Mouse (Mus musculus) embryonic facial prominence, embryonic 12.5 days (tissue): ENCODE measurements at regions not wholly inside any gene's neighbourhood (a gene's known extent, or its start where the extent isn't known, plus 50 kb on each side); places are given as distances from the start of the nearest gene placed in this dataset.

ENCODE experiments used
- ATAC-seq: fragments of 200-750 bp; cut with Nextera tagmentation; 2 replicates; pipeline ENCODE4 v1.8.0; 2017; ENCODE audit not compliant: insufficient number of reproducible peaks, insufficient read depth, low FRiP score, low TSS enrichment
- H3K27ac ChIP-seq: fragments of 300-500 bp; sonication (generic); 2 replicates; pipeline ENCODE4 v1.5.1; 2016; ENCODE audit warnings: mild to moderate bottlenecking
- H3K27me3 ChIP-seq: fragments of 300-500 bp; sonication (generic); 2 replicates; pipeline ENCODE4 v1.6.1; 2016; ENCODE audit warnings: mild to moderate bottlenecking, moderate library complexity
- H3K36me3 ChIP-seq: fragments of 300-500 bp; sonication (generic); 2 replicates; pipeline ENCODE4 v1.6.1; 2016; ENCODE audit warnings: mild to moderate bottlenecking
- H3K4me1 ChIP-seq: fragments of 300-500 bp; sonication (generic); 2 replicates; pipeline ENCODE4 v1.6.1; 2016
- H3K4me2 ChIP-seq: fragments of 300-500 bp; sonication (generic); replicated peaks from 2 replicates; pipeline ENCODE4 v1.6.1; 2016; ENCODE audit warnings: mild to moderate bottlenecking, moderate library complexity
- H3K4me3 ChIP-seq: fragments of 300-500 bp; sonication (generic); 2 replicates; pipeline ENCODE4 v1.5.1; 2016; ENCODE audit warnings: mild to moderate bottlenecking
- H3K9ac ChIP-seq: fragments of 300-500 bp; sonication (generic); 2 replicates; pipeline ENCODE4 v1.6.1; 2016; ENCODE audit warnings: mild to moderate bottlenecking, moderate library complexity
- H3K9me3 ChIP-seq: fragments of 300-500 bp; sonication (generic); 2 replicates; pipeline ENCODE4 v1.6.1; 2016; ENCODE audit warnings: mild to moderate bottlenecking, moderate library complexity
- WGBS: fragments of 180-500 bp; shearing (Covaris S2); methylation state at CpG from one replicate; pipeline ENCODE4 v1.1.7; 2016; 5-methylcytosine and 5-hydroxymethylcytosine counted together

DNA sequence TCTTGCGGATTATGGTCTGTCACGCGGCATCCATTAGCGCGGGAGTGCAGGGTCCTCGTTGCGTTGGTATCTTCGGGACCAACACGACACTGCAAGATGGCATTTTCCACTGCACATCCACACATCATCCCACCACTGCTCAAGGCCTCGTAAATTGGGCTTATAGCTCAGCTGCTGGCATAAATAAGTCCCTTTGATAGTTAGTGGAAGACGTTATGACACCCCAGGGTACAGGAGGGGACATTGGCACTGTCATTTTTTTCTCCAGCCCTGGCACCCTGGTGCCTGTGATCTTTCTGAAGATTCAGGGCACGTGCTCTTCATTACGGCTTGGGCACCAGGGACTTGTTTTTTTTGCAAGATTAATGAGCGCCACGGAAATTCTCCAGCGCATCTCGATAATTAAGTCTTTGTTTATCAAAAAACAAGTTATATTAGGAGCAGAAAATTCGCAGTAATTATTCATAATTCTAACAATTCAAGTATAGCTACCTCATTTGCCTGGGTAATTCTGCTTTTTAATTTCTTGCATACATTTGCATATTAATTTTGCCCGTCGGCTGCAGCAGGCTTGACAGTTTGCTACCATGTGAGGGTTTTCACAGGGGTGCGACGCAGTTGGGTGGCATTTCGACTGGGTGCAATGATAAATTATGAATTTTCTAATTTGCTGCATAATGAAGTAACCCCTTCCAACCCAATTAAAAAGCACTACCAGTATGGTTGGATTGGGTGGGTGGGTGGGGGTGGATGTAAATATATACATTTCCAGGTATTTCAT is 119.1 kb downstream of the Vrk1 start:
- Histone ChIP-seq H3K36me3 (no peaks in the 10 kb centered on the region), H3K27ac (no peak overlapping the region), H3K27me3 (no peaks in the 10 kb centered on the region), H3K4me2 (no peak overlapping the region), H3K9me3 (no peaks in the 10 kb centered on the region), H3K4me3 (no peak overlapping the region), H3K4me1 (no peaks in the 10 kb centered on the region), H3K9ac (no peak overlapping the region)
- 91% methylated on average over 23 of the region's 23 CpGs for WGBS
- ATAC-seq: no peak

GRCm38 (mm10) chr12:106130071-106130676 is 120.1 kb downstream of the Vrk1 start:
- Histone ChIP-seq H3K27me3 (no peaks in the 10 kb centered on the region), H3K4me1 (no peaks in the 10 kb centered on the region), H3K9ac (no peak overlapping the region), H3K4me3 (no peak overlapping the region), H3K9me3 (no peaks in the 10 kb centered on the region), H3K27ac (no peak overlapping the region), H3K36me3 (no peaks in the 10 kb centered on the region), H3K4me2 (no peak overlapping the region)
- WGBS: 85% methylated on average over 11 of the region's 11 CpGs
- no peak for ATAC-seq

DNA sequence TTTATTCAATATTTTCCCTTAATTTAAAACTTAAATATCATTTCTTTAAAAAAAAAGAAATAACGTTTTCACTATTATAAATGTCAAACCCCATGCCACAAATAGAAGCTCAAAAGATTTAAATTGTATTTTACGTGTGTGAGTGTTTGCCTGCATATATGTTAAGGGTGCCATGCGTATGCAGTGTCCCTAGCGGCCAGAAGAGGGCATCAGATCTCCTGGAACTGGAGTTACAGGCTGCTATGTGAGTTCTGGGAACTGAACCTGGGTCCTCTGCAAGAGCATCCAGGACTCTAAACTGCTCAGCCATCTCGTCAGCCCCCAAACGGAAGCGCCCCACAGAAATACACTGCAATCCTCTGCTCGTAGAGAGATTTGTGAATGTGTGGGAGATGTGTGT is 122.7 kb downstream of the Vrk1 start:
- Histone ChIP-seq H3K4me3 (no peak overlapping the region), H3K27ac (no peak overlapping the region), H3K9me3 (no peaks in the 10 kb centered on the region), H3K36me3 (no peaks in the 10 kb centered on the region), H3K9ac (no peak overlapping the region), H3K4me1 (no peaks in the 10 kb centered on the region), H3K27me3 (no peaks in the 10 kb centered on the region), H3K4me2 (no peak overlapping the region)
- 93% methylated on average over 8 of the region's 8 CpGs for WGBS
- no peak for ATAC-seq

- Histone ChIP-seq H3K27me3 (no peaks in the 10 kb centered on the region), H3K4me2 (no peak overlapping the region), H3K4me3 (no peak overlapping the region), H3K9me3 (no peaks in the 10 kb centered on the region), H3K27ac (no peak overlapping the region), H3K9ac (no peak overlapping the region), H3K36me3 (no peaks in the 10 kb centered on the region), H3K4me1 (peaks cover 3% of the 10 kb centered on the region; the same call in 1 of the 2 replicates)
- ATAC-seq: no peak
- WGBS: 88% methylated on average over 15 of the region's 15 CpGs
Measured at GRCm38 (mm10) chr12:106138466-106138865, 128.4 kb downstream of the Vrk1 start.

DNA sequence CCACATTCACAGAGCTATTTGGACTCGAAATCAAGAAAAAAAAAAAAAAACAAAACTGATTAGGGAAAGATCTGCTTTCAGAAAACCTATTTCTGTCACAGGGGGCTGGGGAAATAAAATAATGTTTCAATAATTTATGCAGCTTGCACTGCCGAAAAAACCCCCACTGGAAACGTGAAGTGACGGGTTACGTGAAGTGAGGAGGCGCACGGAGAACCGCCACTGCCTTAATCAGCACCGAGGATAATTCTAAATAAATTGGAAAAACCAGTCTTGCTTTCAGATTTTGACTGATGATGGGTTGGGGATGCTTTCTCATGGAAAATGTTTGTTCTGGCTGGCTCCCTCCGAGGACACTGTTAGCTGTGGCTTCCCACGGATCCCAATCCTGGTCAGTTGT is 129.5 kb downstream of the Vrk1 start:
- no peaks in the 10 kb centered on the region for H3K36me3 ChIP-seq
- H3K9me3 ChIP-seq: no peaks in the 10 kb centered on the region
- no peak overlapping the region for H3K27ac ChIP-seq
- H3K4me2 ChIP-seq: no peak overlapping the region
- no peaks in the 10 kb centered on the region for H3K27me3 ChIP-seq
- no peak for ATAC-seq
- no peak overlapping the region for H3K9ac ChIP-seq
- WGBS: 85% methylated on average over 11 of the region's 11 CpGs
- peaks cover 3% of the 10 kb centered on the region; the same call in 1 of the 2 replicates for H3K4me1 ChIP-seq
- H3K4me3 ChIP-seq: no peak overlapping the region

DNA sequence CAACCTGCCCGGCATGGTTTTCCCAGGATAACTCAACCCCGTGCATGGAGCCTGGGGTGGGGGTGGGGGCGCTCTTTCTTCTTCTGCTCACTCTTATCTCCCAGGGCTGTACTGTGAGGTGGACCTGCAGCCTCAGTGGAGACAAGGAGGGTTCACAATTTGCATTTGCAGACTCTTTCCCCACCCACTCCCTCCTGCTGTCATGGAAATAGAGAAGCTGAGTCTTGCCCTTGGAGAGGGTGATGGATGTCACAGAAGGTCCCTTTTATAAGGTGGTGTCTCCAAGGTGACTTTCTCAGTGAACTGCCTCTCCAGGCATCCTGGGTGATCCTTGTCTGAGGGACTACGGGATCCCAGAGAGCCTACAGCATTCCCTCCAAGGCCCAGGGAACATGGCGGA is 129.9 kb downstream of the Vrk1 start:
- no peaks in the 10 kb centered on the region for H3K27me3 ChIP-seq
- no peaks in the 10 kb centered on the region for H3K36me3 ChIP-seq
- H3K4me3 ChIP-seq: no peak overlapping the region
- H3K4me2 ChIP-seq: no peak overlapping the region
- no peak overlapping the region for H3K27ac ChIP-seq
- H3K9ac ChIP-seq: no peak overlapping the region
- H3K9me3 ChIP-seq: no peaks in the 10 kb centered on the region
- no peak for ATAC-seq
- H3K4me1 ChIP-seq: peaks cover 3% of the 10 kb centered on the region; the same call in 1 of the 2 replicates
- WGBS: 74% methylated on average over 5 of the region's 5 CpGs

DNA sequence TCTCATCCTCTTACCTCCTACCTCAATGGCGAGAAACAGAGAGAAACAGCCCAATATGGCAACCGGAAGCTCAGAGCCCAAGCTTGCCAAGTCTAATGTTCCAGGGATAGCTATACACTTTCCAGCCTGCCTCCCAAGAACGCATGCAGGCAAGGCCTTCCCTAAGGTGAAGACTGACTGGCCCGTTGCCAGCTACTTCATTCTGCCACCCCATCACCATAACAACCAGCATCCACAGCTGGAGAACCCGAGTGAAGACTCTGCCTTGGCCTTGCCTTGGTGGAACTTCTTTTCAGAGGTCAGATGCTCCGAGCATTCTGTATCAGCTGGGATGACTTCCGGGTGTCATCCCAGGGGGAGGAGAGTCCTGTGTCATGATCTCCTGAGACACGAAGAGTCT is 130.6 kb downstream of the Vrk1 start:
- H3K4me2 ChIP-seq: no peak overlapping the region
- peaks cover 3% of the 10 kb centered on the region; the same call in 1 of the 2 replicates for H3K4me1 ChIP-seq
- ATAC-seq: no peak
- no peak overlapping the region for H3K27ac ChIP-seq
- H3K4me3 ChIP-seq: no peak overlapping the region
- no peak overlapping the region for H3K9ac ChIP-seq
- no peaks in the 10 kb centered on the region for H3K27me3 ChIP-seq
- no peaks in the 10 kb centered on the region for H3K36me3 ChIP-seq
- WGBS: 82% methylated on average over 8 of the region's 8 CpGs
- no peaks in the 10 kb centered on the region for H3K9me3 ChIP-seq

DNA sequence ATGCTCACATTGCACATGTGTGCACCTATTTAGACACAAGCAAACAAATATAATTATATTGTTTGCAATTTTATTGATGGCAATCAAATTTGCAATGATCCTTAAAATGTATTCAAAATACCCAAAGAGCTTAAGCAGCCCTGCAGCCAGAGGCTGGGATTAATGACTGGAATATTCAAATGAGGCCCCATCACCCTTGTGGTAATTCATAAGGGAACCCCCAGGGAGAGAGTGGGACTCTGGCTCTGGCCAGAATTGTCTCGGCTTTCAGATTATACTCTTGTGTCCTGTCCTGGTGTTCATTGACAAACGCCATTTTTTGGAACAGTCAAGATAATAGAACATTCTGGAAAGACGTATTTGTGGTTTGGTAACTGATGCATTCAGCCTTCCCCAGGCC is 133.5 kb downstream of the Vrk1 start:
- H3K9me3 ChIP-seq: no peaks in the 10 kb centered on the region
- H3K9ac ChIP-seq: no peak overlapping the region
- no peak overlapping the region for H3K4me3 ChIP-seq
- peaks cover 3% of the 10 kb centered on the region; the same call in 1 of the 2 replicates for H3K4me1 ChIP-seq
- H3K27me3 ChIP-seq: no peaks in the 10 kb centered on the region
- no peak for ATAC-seq
- H3K4me2 ChIP-seq: no peak overlapping the region
- no peaks in the 10 kb centered on the region for H3K36me3 ChIP-seq
- WGBS: 80% methylated on average over 3 of the region's 3 CpGs
- no peak overlapping the region for H3K27ac ChIP-seq

DNA sequence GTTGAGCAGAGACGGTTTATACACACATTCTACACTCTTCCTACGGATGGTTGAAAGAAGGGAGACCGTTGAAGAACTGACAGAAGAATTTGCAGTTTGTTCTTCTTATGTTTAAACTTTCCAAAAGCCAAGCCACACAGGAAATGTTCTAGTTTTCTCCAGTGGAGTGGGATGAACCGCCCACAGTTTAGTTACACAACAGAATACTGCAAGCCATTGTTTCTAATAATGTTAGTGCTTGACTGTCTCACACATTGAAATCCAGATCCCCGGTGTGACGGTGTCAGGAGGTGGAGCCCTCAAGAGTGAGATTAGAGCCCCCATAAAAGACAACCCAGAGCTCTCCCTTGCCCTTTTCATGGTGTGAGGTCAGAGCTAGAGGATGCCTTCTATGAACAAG is 146.8 kb downstream of the Vrk1 start:
- Histone ChIP-seq H3K4me3 (no peak overlapping the region), H3K4me2 (no peak overlapping the region), H3K9ac (no peak overlapping the region), H3K27ac (no peak overlapping the region), H3K36me3 (no peaks in the 10 kb centered on the region), H3K4me1 (no peaks in the 10 kb centered on the region), H3K9me3 (no peaks in the 10 kb centered on the region), H3K27me3 (no peaks in the 10 kb centered on the region)
- 80% methylated on average over 6 of the region's 6 CpGs for WGBS
- ATAC-seq: no peak

DNA sequence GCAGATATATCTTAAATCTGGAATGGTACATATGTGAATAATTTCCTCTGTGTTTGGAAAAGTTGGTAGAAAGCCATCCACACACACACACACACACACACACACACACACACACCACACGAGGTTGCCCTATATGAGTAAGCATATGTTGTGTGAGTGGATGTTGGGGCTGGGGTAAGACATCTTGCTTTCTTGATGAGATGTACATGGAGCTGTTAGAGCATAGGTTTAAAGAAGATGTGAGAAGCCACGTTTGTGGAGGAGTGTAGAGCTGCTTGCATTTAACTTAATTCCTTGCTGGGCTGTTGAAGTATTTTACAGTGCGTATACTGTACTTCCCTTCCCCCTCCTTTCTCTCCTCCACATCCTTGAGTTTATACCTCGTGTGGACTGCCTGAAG is 147.8 kb downstream of the Vrk1 start:
- Histone ChIP-seq H3K4me2 (no peak overlapping the region), H3K9me3 (no peaks in the 10 kb centered on the region), H3K27me3 (no peaks in the 10 kb centered on the region), H3K4me3 (no peak overlapping the region), H3K36me3 (no peaks in the 10 kb centered on the region), H3K4me1 (no peaks in the 10 kb centered on the region), H3K9ac (no peak overlapping the region), H3K27ac (no peak overlapping the region)
- WGBS: 58% methylated on average over 4 of the region's 4 CpGs
- no peak for ATAC-seq

- Histone ChIP-seq H3K27me3 (no peaks in the 10 kb centered on the region), H3K9me3 (no peaks in the 10 kb centered on the region), H3K4me3 (no peak overlapping the region), H3K4me1 (no peaks in the 10 kb centered on the region), H3K9ac (no peak overlapping the region), H3K36me3 (no peaks in the 10 kb centered on the region), H3K27ac (no peak overlapping the region), H3K4me2 (no peak overlapping the region)
- ATAC-seq: no peak
- 90% methylated on average over 14 of the region's 14 CpGs for WGBS
Measured at GRCm38 (mm10) chr12:106158620-106159019, 148.6 kb downstream of the Vrk1 start.

- 54% methylated on average over 5 of the region's 5 CpGs for WGBS
- peaks cover 15% of the 10 kb centered on the region for H3K4me1 ChIP-seq
- ATAC-seq: no peak; the same call in 1 of the 2 replicates
- H3K27me3 ChIP-seq: peaks cover 38% of the 10 kb centered on the region
- H3K4me3 ChIP-seq: no peak overlapping the region
- H3K27ac ChIP-seq: no peak overlapping the region
- no peak overlapping the region for H3K4me2 ChIP-seq
- no peaks in the 10 kb centered on the region for H3K9me3 ChIP-seq
- no peaks in the 10 kb centered on the region for H3K36me3 ChIP-seq
- H3K9ac ChIP-seq: no peak overlapping the region
Measured at GRCm38 (mm10) chr12:106171301-106171700, 161.3 kb downstream of the Vrk1 start.
